Mouse (Mus musculus) gastrocnemius, postnatal 36 days (tissue): ENCODE results near the gene Slc13a1. TPM values are rescaled to one million over a fixed set of nuclear protein-coding genes. Genes with fewer than 3 reads are reported as not detected.
"Not testable (repeated sequence)": the region's sequence is repeated elsewhere in the genome, so short reads cannot be mapped to it uniquely, and the experiment has no call there.

Source experiments
- DNase-seq, 2 experiments: peaks; one replicate each; pipeline ENCODE4 v3.0.0; 2022
- intact Hi-C: fragments of 180-260 bp; cut with DNase I; formaldehyde crosslinking; loops from one replicate; pipeline ENCODE4 v1.15.1; 2025
- long read RNA-seq, 2 experiments: library from polyadenylated mRNA; stranded (forward); transcript quantifications; one replicate each; pipeline ENCODE4 v2.0.0; 2021
- total RNA-seq, 2 experiments: library from RNA; stranded (reverse); gene quantifications; 2 replicates each; pipeline ENCODE4 v1.2.3; 2021

The Slc13a1 gene
- under 1 TPM in 1 of 2 experiments, not detected in 1; 0.10 TPM for total RNA-seq
- long read RNA-seq, experiment 1 = 0 reads
- long read RNA-seq, experiment 2 = 0 reads

DNA sequence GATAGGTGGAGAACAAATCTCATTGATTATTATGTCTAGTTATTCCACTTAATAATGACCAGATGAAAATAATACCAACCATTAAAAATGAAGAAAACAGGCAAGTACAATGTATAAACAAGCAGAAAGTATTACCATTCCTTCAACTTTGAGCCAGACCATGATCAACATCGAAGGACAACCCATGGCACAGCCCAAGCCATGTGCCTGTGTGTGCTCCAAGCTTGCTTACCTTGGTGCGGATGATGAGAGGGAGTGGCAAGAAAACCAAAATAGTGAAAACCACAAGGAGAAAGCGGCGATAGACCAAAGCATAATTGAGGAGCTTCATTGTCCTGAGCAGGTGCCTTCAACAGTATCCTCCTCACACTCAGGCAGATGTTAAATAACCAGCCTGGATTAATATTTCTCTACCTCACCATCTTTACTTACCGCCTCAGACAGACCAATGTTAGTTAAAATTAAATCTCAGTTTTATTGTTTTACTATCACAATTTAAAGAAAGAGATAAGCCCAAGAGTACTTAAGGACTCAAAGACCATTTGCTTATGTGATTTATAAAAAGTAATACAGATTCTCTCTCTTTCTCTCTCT, at the start of gene Slc13a1:
TSS of gene Slc13a1 (minus strand) at position 359 of the 594 bp plus-strand sequence.
- intact Hi-C loops = no loop called here

DNA sequence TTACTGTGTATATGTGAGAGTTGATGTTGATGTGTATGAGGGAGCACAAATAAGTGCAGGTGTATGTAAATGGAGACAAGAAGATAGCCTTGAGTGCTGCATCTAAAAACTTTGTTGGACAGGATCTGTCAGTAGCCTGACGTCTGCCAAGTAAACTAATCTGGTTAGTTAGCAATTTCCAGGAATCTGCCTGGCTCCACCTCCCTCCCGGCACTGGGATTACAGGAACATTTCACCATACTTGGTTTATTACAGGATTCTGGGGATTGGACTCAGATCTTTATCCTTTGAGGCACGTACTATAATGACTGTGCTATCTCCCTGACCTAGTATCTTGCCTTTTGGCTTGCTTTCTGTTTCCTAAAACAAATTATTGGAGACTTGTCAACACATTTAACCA, 40.0 kb upstream of the Slc13a1 start:
- DNase-seq = no peak
- intact Hi-C loops = no loop called here

More for the DNA sequence above, at the start of gene Slc13a1:
- no peak for DNase-seq

DNA sequence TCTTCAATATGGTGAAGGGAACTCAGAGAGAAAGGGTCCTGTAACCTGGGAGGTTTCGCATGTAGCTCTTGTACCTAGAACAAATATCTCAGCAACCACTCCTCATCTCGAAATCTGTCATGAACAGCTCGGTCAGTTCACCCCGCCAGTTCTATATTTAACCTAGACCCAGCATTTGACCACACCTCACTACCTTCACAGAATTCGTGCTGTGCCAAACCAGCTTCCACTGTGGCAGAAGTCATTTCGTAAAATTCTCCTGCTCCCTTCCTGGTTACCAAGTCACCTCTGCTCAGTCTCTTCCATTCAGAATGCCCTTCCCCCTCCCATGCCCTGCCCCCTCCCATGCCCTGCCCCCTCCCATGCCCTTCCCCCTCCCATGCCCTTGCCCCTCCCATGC, 34.3 kb upstream of the Slc13a1 start:
- intact Hi-C loops = no loop called here
- DNase-seq = no peak

DNA sequence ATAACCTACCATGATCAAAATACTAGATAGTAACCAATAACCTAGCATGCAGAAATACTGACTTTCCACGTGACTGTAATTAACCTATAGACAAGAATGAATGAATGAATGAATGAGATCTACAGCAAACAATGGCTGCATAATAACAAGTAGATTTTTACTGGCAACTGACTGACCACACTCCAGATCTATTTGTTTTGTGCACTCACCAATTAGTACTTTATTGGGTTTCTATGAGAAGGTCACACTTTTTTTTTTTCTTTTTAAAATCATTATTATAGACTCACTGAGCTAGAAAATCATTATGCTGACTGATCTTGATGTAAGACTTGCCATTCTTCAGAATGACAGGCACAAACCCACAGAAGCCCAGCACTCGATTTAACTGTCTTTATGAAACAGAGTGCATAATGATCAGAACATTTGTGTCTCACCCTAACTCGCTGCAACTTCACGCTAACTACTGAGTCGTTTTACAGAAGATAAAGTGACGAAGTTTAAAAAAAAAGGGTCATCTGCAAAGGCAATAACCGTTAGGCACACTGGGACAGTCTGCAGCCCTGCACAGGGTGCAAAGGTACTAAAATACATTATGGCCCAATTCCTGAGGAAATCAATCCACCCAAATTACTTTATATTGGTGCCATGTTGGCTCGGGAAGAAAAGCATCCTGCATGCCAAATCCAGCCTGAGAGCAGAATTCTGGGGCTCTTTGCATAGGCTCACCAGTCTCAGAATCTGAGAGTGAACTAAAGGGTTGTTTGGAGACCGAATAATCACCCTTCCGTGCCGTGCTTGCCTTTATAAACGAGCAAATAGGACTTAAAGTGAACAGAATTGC, 33.0 kb upstream of the Slc13a1 start:
- intact Hi-C loops = no loop called here
- DNase-seq = no peak

DNA sequence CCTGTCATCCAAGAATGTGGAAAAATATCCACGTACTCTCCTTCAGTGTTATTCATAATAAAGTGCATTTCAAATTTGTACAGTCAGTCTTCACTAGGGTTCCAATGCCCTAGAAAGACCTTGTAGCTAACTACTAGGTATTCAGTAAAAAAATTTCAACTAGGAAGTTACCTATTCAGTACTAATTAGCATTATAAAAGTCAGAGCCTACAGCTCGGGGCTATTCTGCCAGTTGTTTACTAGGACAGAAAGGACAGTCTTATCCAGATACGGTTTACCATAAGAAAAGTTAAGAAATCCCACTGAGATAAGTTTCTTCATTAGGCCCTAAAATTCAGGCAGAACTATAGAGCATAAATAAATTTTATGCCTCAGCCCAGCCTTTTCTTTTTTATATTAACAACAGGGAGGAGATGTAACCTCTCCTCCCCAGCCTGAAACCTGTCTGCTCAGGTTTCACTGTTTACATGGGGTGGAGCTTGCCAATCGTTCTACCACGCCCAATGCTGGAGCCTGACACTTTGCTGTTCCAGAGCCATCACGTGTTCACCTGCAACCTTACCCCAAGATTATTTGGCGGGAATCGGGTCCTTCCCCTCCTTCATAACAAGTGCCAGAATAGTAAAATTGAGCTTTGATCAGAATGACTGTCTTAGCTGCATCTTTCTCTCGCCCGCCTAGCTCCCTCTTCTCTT, 29.8 kb upstream of the Slc13a1 start:
- DNase-seq, intact Hi-C loops: not testable (repeated sequence)

DNA sequence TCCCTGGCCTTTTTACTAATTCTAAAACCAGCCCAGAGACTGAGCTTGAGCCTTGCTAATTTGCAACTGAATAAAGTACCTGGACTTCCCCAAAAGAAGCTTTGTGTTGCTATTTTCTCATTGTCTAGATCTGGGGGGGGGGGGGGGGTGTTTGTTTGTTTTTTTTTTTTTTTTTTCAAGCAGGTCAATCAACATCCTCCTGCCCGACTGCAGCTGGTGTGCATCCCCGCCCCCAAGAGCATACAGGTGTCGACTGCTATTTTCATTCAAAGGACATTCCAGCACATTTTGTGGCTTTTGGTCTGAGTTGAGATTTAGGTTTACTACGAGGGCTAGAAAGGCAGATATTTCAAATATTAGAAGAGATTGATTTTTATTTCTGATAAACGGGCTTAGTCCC, 28.5 kb upstream of the Slc13a1 start:
- DNase-seq, intact Hi-C loops: not testable (repeated sequence)

DNA sequence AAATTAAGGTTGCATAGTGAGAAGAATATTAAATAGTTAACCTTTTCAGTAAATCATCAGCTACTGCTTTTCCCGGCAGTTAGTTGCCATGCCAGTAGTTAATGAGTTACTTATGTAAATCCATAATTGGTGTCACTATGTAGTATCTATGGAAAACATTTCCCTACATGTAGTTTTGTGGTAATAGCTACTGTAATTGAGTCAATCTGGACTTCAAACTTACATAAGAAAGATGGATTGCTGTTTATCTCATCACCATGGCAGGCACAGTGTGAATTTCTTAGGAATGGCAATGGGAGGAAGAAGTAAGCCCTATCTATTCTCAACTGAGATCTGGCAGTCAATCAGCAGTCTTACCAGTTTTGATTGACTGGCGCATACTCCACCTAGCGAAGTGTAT, 15.5 kb upstream of the Slc13a1 start:
- no peak for DNase-seq
- intact Hi-C loops = no loop called here

DNA sequence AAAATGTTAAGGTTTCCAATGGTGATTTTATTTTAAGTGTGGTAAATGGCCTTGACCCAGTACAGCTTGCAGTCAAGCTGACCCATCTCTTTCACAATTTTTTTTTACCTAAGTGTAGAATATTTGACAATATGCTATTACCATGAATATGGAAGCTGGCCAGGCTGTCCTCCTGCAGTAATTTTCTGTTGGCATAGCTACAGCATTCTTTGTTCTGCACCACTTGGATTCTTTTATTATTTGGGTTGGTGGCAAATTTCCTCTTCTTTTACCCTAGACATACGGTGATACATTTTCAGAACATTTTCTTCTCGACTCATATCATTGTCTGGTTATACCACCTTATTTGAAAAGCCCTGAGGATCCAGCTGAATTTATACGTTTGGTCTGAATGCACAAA, 7.5 kb upstream of the Slc13a1 start:
- DNase-seq = no peak
- intact Hi-C loops = no loop called here

DNA sequence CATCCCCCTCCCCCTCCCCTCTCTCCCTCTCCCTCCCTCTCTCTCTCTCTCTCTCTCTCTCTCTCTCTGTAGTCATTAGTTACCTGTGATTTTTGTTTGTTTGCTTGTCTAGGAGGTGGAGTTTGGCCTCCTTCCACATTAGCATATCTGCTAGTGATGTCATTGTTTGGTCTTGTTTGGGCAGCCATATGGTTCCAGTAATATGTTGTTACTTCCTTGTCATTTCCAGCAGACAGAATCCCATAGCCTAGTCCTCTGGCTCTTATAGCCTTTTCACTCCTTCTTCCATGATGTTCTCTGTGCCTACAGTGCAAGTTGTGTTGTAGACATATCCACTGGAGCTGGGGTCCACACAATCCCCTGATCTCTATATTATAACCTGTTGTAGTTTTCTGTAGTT, 6.1 kb upstream of the Slc13a1 start:
- no peak for DNase-seq
- intact Hi-C loops = no loop called here

DNA sequence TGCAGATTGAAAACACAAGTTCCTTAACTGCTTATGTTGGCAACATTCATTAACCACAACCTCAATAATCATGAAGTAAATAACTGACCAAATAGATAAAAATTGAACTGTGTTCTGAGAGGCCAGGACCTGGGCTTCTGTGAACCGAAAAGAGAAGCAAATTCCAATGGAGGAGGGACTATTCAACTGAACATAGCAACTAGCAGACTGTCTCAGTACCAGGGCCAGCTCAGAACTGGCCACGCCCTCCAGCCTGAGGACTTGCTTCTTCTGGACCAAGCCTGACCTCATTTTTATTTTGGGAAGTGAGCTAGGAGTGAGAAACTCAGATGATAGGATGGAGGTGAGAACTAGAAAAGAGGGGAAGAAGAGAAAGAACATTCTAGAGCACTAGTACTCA, 4.8 kb upstream of the Slc13a1 start:
- intact Hi-C loops = no loop called here
- no peak for DNase-seq

DNA sequence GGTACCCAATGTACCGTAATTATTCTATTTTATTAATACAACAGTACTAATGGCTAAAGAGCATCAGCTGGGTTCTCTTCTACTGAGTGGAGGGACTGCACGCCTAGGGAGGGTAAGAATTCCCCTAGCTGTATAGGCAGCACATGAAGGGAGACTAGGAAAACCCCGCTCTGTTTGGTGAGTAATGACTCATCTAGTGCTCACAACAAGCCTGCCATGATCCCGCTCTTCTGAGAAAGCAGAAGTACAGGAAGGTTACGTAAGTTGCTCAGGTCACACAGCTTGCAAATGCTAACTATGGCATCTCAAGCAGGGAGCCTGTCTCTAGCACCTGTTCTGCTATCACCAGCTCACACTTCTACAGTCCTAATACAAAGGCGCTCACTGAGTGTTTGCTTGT, 1.1 kb downstream of the Slc13a1 start:
- no peak for DNase-seq
- intact Hi-C loops = no loop called here

DNA sequence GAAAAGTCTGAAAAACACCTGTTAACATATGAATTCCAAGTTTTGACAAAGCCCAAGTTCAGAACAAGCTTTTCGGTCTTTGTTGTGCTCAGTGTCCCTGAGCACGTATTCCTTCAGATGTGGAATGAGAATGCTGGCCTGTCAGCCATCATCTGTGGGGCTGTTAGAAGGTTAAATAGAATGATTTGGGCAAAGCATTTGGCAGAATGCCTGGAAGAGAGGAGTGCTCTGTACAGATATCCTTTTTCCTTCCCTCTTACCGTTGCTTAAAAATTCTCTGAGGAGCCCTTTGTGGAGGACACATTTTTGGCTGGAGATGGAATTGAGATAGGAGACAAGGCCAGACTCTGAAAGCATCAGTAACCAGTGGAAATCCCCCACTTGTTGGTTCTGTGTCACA, 2.6 kb downstream of the Slc13a1 start:
- DNase-seq = no peak
- intact Hi-C loops = no loop called here

DNA sequence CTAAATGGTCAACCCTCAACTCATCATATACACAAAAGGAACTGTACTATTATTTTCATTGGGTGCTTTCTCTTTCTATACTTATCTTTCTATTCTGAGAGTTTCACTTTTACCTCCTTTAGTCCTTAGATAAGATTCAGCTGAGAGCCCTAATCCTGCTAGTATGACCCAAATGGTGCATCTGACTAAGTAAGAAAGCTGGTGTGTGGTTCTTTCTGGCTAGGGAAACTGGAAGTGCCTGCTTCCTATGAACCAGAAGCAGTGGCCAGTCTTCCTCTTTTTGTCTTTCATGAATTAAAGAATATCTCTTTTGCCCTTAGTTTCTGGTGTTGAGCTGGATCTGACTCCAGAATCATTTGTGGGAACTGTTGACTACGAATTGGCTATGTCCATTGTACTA, 8.1 kb downstream of the Slc13a1 start:
- intact Hi-C loops = no loop called here
- no peak for DNase-seq

DNA sequence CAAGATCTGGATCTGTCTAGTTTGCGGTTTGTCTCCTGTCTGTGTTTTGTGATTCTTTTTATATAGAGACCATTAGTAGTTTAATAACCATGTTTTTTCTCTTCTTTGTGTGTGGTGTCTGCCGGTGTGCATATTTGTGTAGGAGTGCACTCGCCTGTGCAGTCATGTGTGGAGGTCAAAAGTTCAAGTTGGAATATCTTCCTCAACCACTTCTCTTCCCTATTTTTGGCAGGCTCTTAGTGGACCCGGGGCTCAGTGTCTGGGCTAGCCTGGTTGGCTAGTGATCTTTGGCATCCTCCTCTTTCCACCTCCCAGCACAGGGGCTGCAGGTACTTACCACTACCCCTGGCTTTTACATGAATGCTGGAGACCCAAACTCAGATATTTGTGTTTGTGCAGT, 13.0 kb downstream of the Slc13a1 start:
- no peak for DNase-seq
- intact Hi-C loops = no loop called here

DNA sequence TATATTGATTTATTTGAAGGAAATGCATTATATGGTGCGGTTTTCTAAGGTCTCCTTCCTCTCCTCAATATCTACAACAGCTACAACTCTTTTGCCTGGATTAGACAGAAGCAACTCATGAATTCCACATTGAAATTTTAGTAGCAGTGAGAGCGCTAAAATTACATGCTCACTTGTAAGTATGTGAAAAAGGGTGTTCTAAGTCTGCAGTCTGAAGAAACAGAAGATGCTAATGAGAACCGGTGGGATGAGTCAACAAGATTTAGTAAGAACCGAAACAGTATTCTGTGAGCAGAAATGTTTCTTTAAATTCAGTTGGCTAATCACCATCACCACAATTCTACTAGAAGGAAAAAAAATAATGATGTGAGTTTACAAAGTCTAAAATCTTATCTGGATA, 34.9 kb downstream of the Slc13a1 start:
- no peak for DNase-seq
- intact Hi-C loops = no loop called here

DNA sequence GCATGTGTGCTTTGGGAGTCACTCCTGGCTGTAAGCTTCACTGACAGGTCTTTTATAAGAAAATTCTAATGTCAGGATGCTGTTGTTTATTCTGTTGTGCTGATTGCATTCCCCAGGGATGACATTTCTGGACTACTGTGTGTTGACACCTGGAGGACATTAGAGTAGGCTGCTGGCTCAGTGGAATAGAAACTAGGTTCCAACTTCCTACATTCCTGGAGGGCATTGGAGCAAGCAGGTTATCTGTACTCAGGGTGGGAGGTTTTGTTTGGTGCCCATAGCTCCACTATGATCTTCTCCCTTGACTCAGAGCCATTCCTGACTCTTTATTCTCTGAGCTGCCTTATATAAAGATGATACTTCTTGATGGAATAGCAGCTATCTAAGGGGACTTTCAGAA, 45.3 kb downstream of the Slc13a1 start:
- intact Hi-C loops = no loop called here
- no peak for DNase-seq

DNA sequence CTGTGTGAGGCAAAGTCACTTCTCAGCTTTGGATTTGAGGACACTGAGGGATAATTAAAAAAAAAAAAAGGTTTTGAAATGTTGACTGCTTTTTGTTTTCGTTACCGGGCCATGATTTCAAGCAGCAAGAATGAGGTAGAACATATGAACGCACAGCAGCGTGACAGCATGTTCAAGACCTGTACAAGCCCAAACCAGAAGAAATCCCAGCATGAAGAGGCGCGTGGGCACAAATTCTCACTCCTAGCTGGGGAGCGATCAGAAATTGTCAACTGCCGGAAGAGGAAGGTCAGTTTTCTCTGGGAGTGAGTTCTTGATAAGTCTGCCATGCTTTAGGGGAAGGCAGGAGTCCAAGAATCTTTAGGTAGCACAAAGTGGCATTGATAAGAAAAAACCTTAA, 56.3 kb downstream of the Slc13a1 start:
- no peak for DNase-seq
- intact Hi-C loops = no loop called here

DNA sequence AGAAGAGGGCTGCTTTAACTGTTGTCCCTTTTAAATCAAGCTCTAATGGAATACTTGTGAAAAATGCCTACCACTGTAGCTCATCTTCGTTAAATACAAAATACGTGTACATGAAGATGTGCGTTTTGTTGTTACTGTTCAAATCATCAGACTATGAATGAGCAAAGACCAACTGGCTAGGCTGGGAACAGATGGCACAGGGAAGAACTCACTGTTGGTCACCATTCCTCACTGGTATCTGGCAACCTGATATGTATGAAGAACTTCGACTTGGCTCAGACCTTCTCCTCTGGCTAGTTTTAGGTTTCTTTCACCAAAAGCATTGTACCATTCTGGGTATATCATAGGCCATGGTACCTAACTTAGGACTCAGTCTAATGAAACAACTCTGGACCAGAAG, 59.4 kb downstream of the Slc13a1 start:
- DNase-seq = no peak
- intact Hi-C loops = no loop called here

DNA sequence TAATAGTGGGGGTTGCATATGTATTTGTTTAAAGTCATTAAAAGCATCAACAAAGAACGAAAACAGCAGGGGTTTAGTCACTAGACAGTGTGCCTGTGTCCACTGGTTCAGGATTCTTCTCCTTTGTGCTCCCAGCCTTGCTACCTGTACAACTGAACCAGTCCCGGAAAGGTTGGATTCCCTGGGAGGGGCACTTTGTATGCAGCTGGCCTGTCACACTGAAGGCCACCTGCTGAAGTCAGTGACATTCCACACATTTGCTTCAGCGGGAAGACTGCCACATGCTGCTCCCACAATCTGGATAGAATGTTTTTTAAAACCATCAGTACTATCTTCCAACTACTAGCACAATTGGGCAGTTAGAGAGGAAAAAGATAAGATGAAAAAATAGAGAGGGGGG, 61.7 kb downstream of the Slc13a1 start:
- intact Hi-C loops = no loop called here
- no peak for DNase-seq

DNA sequence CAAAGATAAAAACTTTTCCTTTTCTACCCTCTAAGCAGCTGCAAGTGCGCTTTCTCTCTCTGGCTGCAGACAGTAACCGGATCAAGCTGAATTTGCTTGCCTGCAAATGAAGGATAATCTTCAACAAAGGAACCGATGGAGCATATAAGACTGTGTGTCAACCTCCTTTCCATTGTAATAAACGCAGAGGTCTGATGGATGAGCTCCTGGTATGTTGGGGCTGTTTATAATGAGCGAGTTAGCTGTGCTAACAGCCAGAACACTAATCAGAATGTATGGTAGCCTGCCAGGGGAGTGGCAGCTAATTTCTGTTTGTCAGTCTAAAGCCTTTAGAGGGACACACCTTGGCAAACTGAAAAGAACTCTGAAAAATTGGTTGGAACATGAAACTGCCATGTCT, 62.2 kb downstream of the Slc13a1 start:
- DNase-seq = no peak
- intact Hi-C loops = no loop called here

DNA sequence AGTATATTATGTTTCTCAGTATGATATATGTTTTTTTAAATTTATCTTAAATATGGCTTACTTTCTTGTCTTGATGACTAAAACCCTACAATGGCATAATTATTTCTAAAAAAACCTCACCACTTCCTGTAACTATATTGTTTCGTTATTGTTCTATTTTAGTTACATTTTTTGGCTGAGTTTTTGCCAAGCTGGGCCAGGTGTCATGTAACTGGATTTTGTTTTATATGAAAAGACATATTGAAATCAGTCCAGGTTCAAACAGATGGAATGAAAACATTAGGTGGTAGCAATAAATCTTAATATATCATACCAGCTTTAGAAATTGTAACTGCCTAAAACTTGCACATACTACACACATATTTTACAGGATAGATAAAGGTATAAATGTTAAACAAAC, 66.6 kb downstream of the Slc13a1 start:
- intact Hi-C loops = no loop called here

DNA sequence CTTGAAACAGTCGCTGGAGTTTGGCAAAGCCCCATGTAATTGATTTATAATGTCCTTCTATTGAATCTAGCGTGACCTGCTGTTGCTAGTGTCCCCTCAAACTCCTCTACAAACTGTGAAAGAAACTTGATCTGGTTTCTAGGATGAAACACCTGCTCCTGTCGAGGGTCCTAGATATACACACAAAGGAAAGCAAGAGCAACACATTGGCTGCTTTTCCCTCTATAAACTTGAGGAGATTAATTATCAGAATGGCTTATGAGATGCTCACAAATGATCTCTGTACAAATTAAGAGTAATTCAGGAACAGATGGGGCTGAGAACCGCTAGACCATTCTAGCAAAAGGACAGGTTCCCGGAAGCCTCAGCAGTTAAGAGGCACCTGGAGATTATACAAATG, 67.2 kb downstream of the Slc13a1 start:
- intact Hi-C loops = no loop called here
- DNase-seq = no peak

More for the DNA sequence above, 66.6 kb downstream of the Slc13a1 start:
- DNase-seq = no peak
